Mouse (Mus musculus) c-Kit-positive CD71-positive TER-119-negative erythroid progenitor cells, embryonic 14.5 days (primary cell): ENCODE data around the gene Lsm11.
"Not testable (repeated sequence)": the region's sequence is repeated elsewhere in the genome, so short reads cannot be mapped to it uniquely, and the experiment has no call there.

Source experiments
- DNase-seq: peaks from one replicate; pipeline ENCODE4 v3.0.0-alpha.2; 2013; ENCODE audit warnings: low read depth

Gene Lsm11

DNA sequence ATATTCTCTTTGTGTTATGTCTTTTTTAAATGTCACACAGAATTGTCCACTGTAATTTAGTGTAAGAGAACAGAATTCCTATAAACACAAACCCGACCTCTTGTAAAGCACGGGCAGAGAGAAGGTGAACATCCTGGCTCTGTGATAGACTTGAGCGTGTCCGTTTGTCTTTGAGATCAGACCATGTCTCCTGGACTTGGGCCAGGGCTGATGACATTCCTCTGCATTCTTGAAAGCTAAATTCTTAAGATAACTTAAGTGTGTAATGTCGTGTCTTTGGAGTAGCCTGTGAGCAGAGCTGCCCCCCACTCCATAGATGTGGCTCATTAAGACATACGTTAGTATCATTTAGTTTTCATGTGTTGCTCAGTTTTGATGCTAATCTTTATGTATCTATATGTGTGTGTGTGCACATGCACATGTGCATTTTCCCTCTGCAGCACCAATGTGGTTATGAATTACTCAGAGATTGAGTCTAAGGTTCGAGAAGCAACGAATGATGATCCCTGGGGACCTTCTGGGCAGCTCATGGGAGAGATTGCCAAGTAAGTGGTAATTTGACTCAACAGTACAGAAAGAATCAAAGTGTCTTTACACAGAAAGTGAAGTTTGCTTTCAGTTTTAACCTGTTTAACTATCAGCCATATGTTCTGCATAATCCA, 61.3 kb downstream of the Lsm11 start:
- no peak for DNase-seq

DNA sequence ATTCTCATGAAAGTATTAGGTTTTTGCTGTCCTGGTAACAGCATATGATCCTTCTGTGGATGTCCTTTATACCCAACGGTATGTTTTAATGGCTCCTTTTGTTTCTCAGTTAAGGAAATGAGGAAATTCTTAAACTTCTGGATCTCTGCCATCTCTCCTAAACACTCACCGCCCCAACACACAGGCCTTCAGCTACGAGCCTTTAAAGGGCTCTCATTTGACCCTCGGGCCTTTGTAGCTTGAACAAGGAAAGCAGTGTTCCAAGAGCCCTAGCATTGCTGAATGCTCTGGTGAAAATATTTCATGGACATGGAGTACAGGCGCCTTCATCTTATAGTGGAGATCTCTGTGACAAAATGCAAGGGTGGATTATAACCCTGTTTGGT, 63.1 kb downstream of the Lsm11 start:
- no peak for DNase-seq

DNA sequence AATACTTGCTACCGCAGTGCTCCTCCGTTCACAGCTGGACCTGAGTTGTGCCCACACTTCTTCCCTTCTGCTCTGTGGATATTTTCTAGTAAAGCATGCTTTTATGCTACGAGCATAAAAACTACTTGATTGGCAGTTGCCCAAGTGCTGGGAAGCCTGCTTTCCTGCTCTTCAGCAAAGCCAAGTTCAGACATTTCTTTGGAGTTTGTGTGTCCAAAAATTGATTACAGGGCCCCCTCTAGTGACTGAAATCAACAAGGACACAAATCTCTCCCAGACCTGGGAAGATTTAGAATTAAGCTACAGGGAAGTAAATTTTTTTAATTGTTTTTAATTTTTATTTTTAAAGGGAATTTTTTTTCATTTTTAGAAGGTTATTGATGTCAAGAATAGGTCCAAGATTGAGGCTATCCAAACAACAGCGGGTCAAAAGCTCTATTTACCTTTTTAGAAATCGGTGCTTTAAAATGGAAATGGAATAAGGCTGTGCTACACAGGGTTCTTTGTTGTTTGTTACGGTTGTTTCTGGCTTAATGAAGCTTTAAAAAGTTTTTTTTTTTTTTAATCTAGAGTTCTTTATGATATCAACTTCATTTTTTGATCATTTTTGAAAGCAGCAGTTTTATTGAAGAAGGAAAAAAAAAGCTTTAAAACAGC, 63.6 kb downstream of the Lsm11 start:
- DNase-seq, result no peak

DNA sequence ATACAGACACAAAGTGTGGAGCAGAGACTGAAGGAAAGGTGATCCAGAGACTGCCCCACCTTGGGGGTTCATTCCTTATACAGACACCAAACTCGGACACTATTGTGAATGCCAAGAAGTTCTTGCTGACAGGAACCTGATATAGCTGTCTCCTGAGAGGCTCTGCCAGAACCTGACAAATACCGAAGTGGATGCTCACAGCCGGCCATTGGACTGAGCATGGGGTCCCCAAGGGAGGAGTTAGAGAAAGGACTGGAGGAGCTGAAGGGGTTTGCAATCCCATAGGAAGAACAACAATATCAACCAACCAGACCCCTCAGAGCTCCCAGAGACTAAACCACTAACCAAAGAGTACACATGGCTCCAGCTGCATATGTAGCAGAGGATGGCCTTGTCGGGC, 65.4 kb downstream of the Lsm11 start:
- DNase-seq, result not testable (repeated sequence)
